Mouse (Mus musculus): ENCODE results near the gene Cdpf1. TPM values are rescaled to one million over a fixed set of nuclear protein-coding genes. Genes with fewer than 3 reads are reported as not detected.

The Cdpf1 gene
- polyA plus RNA-seq, 1 experiment: 17.0 TPM

- Histone ChIP-seq H3ac (ENCODE audit: control insufficient read depth, insufficient read length, low read depth) (no peak overlapping the region), H3K79me3 (ENCODE audit: low read depth) (no peaks in the 10 kb centered on the region), H3K27me3 (ENCODE audit: control insufficient read depth, insufficient read depth, insufficient read length) (peaks cover 43% of the 10 kb centered on the region), H3K4me3 (ENCODE audit: insufficient read depth, poor library complexity, severe bottlenecking) (no peak overlapping the region), H3K36me3 (ENCODE audit: control insufficient read depth, insufficient read depth) (no peaks in the 10 kb centered on the region), H3K79me2 (ENCODE audit: control insufficient read depth, insufficient read depth) (no peaks in the 10 kb centered on the region)
- TF ChIP-seq CTCF (IDR thresholded peaks at IDR 0.05; ENCODE audit: control insufficient read depth, insufficient read depth, insufficient read length) (no peak), CEBPB (IDR thresholded peaks at IDR 0.05; ENCODE audit: low read depth) (no peak), MYOG (IDR thresholded peaks at IDR 0.05; ENCODE audit: control insufficient read depth, extremely low read depth, insufficient read length) (no peak), USF1 (IDR thresholded peaks at IDR 0.05; ENCODE audit: low read depth) (no peak), MYOD1 (IDR thresholded peaks at IDR 0.05; ENCODE audit: control insufficient read depth, insufficient read length, low read depth) (no peak), MAX (IDR thresholded peaks at IDR 0.05) (no peak), FOSL1 (IDR thresholded peaks at IDR 0.05; ENCODE audit: insufficient read depth, low read length, poor library complexity, severe bottlenecking) (no peak)
Measured at GRCm38 (mm10) chr15:85765022-85765421, 46.5 kb downstream of the Cdpf1 start.

GRCm38 (mm10) chr15:85762761-85763160, 48.7 kb downstream of the Cdpf1 start:
- Histone ChIP-seq H3K79me2 (ENCODE audit: control insufficient read depth, insufficient read depth) (no peaks in the 10 kb centered on the region), H3K79me3 (ENCODE audit: low read depth) (no peaks in the 10 kb centered on the region), H3K4me3 (ENCODE audit: insufficient read depth, poor library complexity, severe bottlenecking) (no peak overlapping the region), H3K36me3 (ENCODE audit: control insufficient read depth, insufficient read depth) (no peaks in the 10 kb centered on the region), H3K27me3 (ENCODE audit: control insufficient read depth, insufficient read depth, insufficient read length) (peaks cover 20% of the 10 kb centered on the region), H3ac (ENCODE audit: control insufficient read depth, insufficient read length, low read depth) (no peak overlapping the region)
- no peak for TF ChIP-seq CEBPB (IDR thresholded peaks at IDR 0.05; ENCODE audit: low read depth)
- TF ChIP-seq MAX (IDR thresholded peaks at IDR 0.05): no peak
- TF ChIP-seq FOSL1 (IDR thresholded peaks at IDR 0.05; ENCODE audit: insufficient read depth, low read length, poor library complexity, severe bottlenecking): no peak
- TF ChIP-seq USF1 (IDR thresholded peaks at IDR 0.05; ENCODE audit: low read depth): no peak
- TF ChIP-seq MYOG (IDR thresholded peaks at IDR 0.05; ENCODE audit: control insufficient read depth, extremely low read depth, insufficient read length): no peak
- TF ChIP-seq CTCF (IDR thresholded peaks at IDR 0.05; ENCODE audit: control insufficient read depth, insufficient read depth, insufficient read length): no peak
- TF ChIP-seq MYOD1 (IDR thresholded peaks at IDR 0.05; ENCODE audit: control insufficient read depth, insufficient read length, low read depth): no peak

- H3K79me2 ChIP-seq (ENCODE audit: control insufficient read depth, insufficient read depth): no peaks in the 10 kb centered on the region
- H3K27me3 ChIP-seq (ENCODE audit: control insufficient read depth, insufficient read depth, insufficient read length): peaks cover 12% of the 10 kb centered on the region
- TF ChIP-seq MAX (IDR thresholded peaks at IDR 0.05) (no peak), CEBPB (IDR thresholded peaks at IDR 0.05; ENCODE audit: low read depth) (no peak), FOSL1 (IDR thresholded peaks at IDR 0.05; ENCODE audit: insufficient read depth, low read length, poor library complexity, severe bottlenecking) (no peak), CTCF (IDR thresholded peaks at IDR 0.05; ENCODE audit: control insufficient read depth, insufficient read depth, insufficient read length) (no peak), MYOD1 (IDR thresholded peaks at IDR 0.05; ENCODE audit: control insufficient read depth, insufficient read length, low read depth) (no peak), USF1 (IDR thresholded peaks at IDR 0.05; ENCODE audit: low read depth) (no peak), MYOG (IDR thresholded peaks at IDR 0.05; ENCODE audit: control insufficient read depth, extremely low read depth, insufficient read length) (no peak)
- no peaks in the 10 kb centered on the region for H3K79me3 ChIP-seq (ENCODE audit: low read depth)
- no peaks in the 10 kb centered on the region for H3K36me3 ChIP-seq (ENCODE audit: control insufficient read depth, insufficient read depth)
- no peak overlapping the region for H3ac ChIP-seq (ENCODE audit: control insufficient read depth, insufficient read length, low read depth)
- H3K4me3 ChIP-seq (ENCODE audit: insufficient read depth, poor library complexity, severe bottlenecking): no peak overlapping the region
Measured at GRCm38 (mm10) chr15:85757768-85758167, 53.7 kb downstream of the Cdpf1 start.

Other genes starting within 250 kb of the Cdpf1 start
- gene Wnt7b, start 229.2 kb downstream of the Cdpf1 start, polyA plus RNA-seq (2012; fragmentation: generic; extraction: Trizol): 2.5 TPM
- 0.08 TPM for gene Ppara, start 76.7 kb downstream of the Cdpf1 start, polyA plus RNA-seq (2012; fragmentation: generic; extraction: Trizol)
- not detected for gene Pkdrej, start 10.0 kb upstream of the Cdpf1 start, polyA plus RNA-seq (2012; fragmentation: generic; extraction: Trizol)
- 0.07 TPM for gene Ttc38, start 20.6 kb upstream of the Cdpf1 start, polyA plus RNA-seq (2012; fragmentation: generic; extraction: Trizol)
- 60.7 TPM for gene Gtse1, start 48.0 kb upstream of the Cdpf1 start, polyA plus RNA-seq (2012; fragmentation: generic; extraction: Trizol)
- 10.4 TPM for gene Trmu, start 67.6 kb upstream of the Cdpf1 start, polyA plus RNA-seq (2012; fragmentation: generic; extraction: Trizol)
- 0.16 TPM for gene Celsr1, start 222.1 kb upstream of the Cdpf1 start, polyA plus RNA-seq (2012; fragmentation: generic; extraction: Trizol)
- 36.2 TPM for gene Gramd4, start 246.0 kb upstream of the Cdpf1 start, polyA plus RNA-seq (2012; fragmentation: generic; extraction: Trizol)

Data from C2C12 (cell line).